Mouse (Mus musculus) erythroblast, embryonic 14.5 days (primary cell): ENCODE data around the gene Plppr1.

Experiments used
- GATA1 ChIP-seq: IDR thresholded peaks from 2 replicates; pipeline ENCODE4 v1.6.1; 2012; ENCODE audit warnings: low read length, inconsistent platforms, mixed read lengths
- TAL1 ChIP-seq: IDR thresholded peaks from 3 replicates; pipeline ENCODE4 v1.6.1; 2012; ENCODE audit warnings: low read length, inconsistent platforms, mixed read lengths

DNA sequence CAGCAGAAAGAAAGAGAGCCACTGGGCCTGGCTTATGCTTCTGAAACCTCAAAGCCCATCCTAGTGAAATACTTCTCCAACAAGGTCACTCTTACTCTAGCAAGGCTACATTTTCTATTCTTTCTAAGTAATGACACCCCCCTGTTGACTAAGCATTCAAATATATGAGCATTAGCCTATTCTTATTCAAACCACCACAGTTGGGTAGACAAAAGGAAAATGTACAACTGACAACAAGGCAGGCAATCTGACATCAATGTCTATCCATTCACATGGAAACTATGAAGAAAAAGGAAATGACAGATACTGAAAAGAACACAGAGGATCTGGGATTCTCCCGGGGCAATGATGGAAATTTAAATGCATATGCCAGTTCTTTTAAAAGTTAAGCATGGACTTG, 8.4 kb upstream of the Plppr1 start:
- TF ChIP-seq GATA1 = no peak
- TF ChIP-seq TAL1 = no peak
